ENCODE assay signal across 21 mouse cellular contexts in the genomic region with DNA sequence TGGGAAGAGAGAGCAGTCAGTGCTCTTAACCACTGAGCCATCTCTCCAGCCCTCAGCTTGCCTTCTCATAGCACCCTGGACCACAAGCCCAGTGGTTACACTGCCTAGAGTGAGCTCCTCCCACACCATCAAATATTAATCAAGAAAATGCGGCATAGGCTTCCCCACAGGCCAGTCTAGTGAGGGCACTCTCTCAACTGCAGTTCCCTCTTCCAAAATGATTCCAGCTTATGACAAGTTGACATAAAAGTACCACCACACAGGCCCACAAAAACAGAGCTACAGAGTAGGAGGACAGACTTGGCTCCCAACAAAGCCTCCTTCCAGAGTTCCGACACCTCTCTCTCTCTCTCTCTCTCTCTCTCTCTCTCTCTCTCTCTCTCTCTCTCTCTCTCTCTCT. TPM values are rescaled to one million over a fixed set of nuclear protein-coding genes. Genes with fewer than 3 reads are reported as not detected.
DNase-seq lines count a peak whose midpoint lies in the region; TF ChIP-seq lines count a peak whose summit lies in the region.
"Had no signal": no experiment of that assay in that cellular context is flagged by ENCODE, and none has a peak within 500 bp of the region (broad histone marks: within the 10 kb centered on the region; RNA-seq: fewer than 3 reads in every experiment).

No protein-coding gene starts in this region.

- TF ChIP-seq CTCF in heart, adult 2 months (IDR thresholded peaks at IDR 0.05): no peak

- no peaks in the 10 kb centered on the region for H3K27me3 ChIP-seq in heart, adult 2 months (ENCODE audit: control insufficient read depth, insufficient read depth, low read length)
- H3K27me3 ChIP-seq: Patski had no signal

- WGBS in heart, adult 2 months: 73% methylated on average over 2 of the region's 2 CpGs

- no peak for TF ChIP-seq POLR2A in heart, adult 2 months (IDR thresholded peaks at IDR 0.05; ENCODE audit: insufficient read depth, low read depth, low read length)

- no peak overlapping the region for H3K27ac ChIP-seq in heart, adult 2 months

- TF ChIP-seq EP300 in heart, adult 2 months (IDR thresholded peaks at IDR 0.05; ENCODE audit: insufficient read depth, low read depth, low read length): no peak

- no peaks in the 10 kb centered on the region for H3K36me3 ChIP-seq in heart, adult 2 months (ENCODE audit: control insufficient read depth, insufficient read depth, low read length)
- H3K36me3 ChIP-seq: G1E had no signal

- no peak overlapping the region for H3K9ac ChIP-seq in heart, adult 2 months (ENCODE audit: low read depth, low read length)

- peak; percentile 70 for DNase-seq in heart, adult 11 months
- DNase-seq in heart, adult 2 months: no peak
- DNase-seq in retina, embryonic 14.5 days (ENCODE audit: low spot score): peak; percentile 13
- DNase-seq in retina, postnatal 1 day: no peak
- DNase-seq: adrenal gland, adult 2 months; adrenal gland, adult 8-10 months; adrenal gland, postnatal 10 days; adrenal gland, postnatal 14 days; adrenal gland, postnatal 25 days; adrenal gland, postnatal 36 days; B cell, adult 2 months; cerebellum, adult 11 months; cerebellum, adult 11-12 months; cerebellum, adult 18-20 months had no signal

- no peaks in the 10 kb centered on the region for H3K4me1 ChIP-seq in heart, adult 2 months (ENCODE audit: control insufficient read depth, insufficient read depth, low read length)

- no peaks in the 10 kb centered on the region for H3K79me2 ChIP-seq in heart, adult 2 months (replicated peaks; ENCODE audit: control insufficient read depth, insufficient read depth, low read length)

- H3K4me3 ChIP-seq in heart, adult 2 months: no peak overlapping the region

- intact Hi-C loops in heart, adult 2 months (cut with DNase I): no loop called here

RNA-seq across cellular contexts. Expression of a gene that starts 29.1 kb away (rescaled TPM):
- under 1 TPM in 1 of 2 experiments, not detected in 1; 0.09 TPM for total RNA-seq in heart, adult 2 months (2021)
- polyA plus RNA-seq in heart, adult 2 months (2012; rRNA removed): 0.04 and 0.06 TPM in 2 replicates
- total RNA-seq: CH12.LX, MEL had no signal
- polyA plus RNA-seq: activated CD4-positive, CD25-positive, alpha-beta regulatory T cell, adult 4 months; CD4-positive, CD25-positive, alpha-beta regulatory T cell, adult 4 months; G1E had no signal

RNA-seq across cellular contexts. Expression of a gene that starts 31.4 kb away (rescaled TPM):
- total RNA-seq in heart, adult 2 months (2021): not detected
- polyA plus RNA-seq in heart, adult 2 months (2012; rRNA removed): 0.47 TPM in 1 of 2 replicates, not detected in the other
- total RNA-seq: MEL had no signal
- polyA plus RNA-seq: C2C12, G1E had no signal

Comparison
In these comparisons a context has a peak if more than half of its experiments do, and no peak if none do; other contexts are left out.
1. DNase-seq: peak in heart, adult 11 months (single experiment) and retina, embryonic 14.5 days (single experiment); none in heart, adult 2 months (0 of 2) and retina, postnatal 1 day (single experiment).